Mouse (Mus musculus) lung, embryonic 15.5 days (tissue): ENCODE data around the gene Odc1. TPM values are rescaled to one million over a fixed set of nuclear protein-coding genes. Genes with fewer than 3 reads are reported as not detected.

Source experiments
- ATAC-seq: fragments of 200-750 bp; cut with Nextera tagmentation; 2 replicates; pipeline ENCODE4 v1.8.0; 2017; ENCODE audit warnings: moderate number of reproducible peaks, borderline replicate concordance; ENCODE audit not compliant: low FRiP score, low TSS enrichment; ENCODE audit errors: extremely low read depth
- H3K27ac ChIP-seq: fragments of 300-500 bp; sonication (generic); 2 replicates; pipeline ENCODE4 v1.5.1; 2015; ENCODE audit warnings: moderate library complexity, mild to moderate bottlenecking, inconsistent platforms
- H3K27me3 ChIP-seq: fragments of 300-500 bp; sonication (generic); 2 replicates; pipeline ENCODE4 v1.6.1; 2015; ENCODE audit warnings: inconsistent platforms
- H3K36me3 ChIP-seq: fragments of 300-500 bp; sonication (generic); 2 replicates; pipeline ENCODE4 v1.6.1; 2015; ENCODE audit warnings: inconsistent platforms
- H3K4me1 ChIP-seq: fragments of 300-500 bp; sonication (generic); 2 replicates; pipeline ENCODE4 v1.6.1; 2015; ENCODE audit warnings: inconsistent platforms
- H3K4me2 ChIP-seq: fragments of 300-500 bp; sonication (generic); 2 replicates; pipeline ENCODE4 v1.6.1; 2015; ENCODE audit warnings: inconsistent platforms, mild to moderate bottlenecking, moderate library complexity
- H3K4me3 ChIP-seq: fragments of 300-500 bp; sonication (generic); 2 replicates; pipeline ENCODE4 v1.5.1; 2015; ENCODE audit warnings: mild to moderate bottlenecking, inconsistent platforms
- H3K9ac ChIP-seq: fragments of 300-500 bp; sonication (generic); 2 replicates; pipeline ENCODE4 v1.6.1; 2015; ENCODE audit warnings: inconsistent platforms
- H3K9me3 ChIP-seq: fragments of 300-500 bp; sonication (generic); 2 replicates; pipeline ENCODE4 v1.6.1; 2016; ENCODE audit warnings: inconsistent platforms
- WGBS: fragments of 180-500 bp; shearing (Covaris S2); methylation state at CpG from one replicate; pipeline ENCODE4 v1.1.7; 2015; 5-methylcytosine and 5-hydroxymethylcytosine counted together
- polyA plus RNA-seq: library from polyadenylated mRNA; unstranded; fragments of >200 nt; fragmentation: Nextera tagmentation; extraction: Ambion mirVana; gene quantifications from 2 replicates; pipeline ENCODE4 v1.2.1, GENCODE M21; 2015

The Odc1 gene
- polyA plus RNA-seq, 1 experiment from 2014 or later = 192 TPM

DNA sequence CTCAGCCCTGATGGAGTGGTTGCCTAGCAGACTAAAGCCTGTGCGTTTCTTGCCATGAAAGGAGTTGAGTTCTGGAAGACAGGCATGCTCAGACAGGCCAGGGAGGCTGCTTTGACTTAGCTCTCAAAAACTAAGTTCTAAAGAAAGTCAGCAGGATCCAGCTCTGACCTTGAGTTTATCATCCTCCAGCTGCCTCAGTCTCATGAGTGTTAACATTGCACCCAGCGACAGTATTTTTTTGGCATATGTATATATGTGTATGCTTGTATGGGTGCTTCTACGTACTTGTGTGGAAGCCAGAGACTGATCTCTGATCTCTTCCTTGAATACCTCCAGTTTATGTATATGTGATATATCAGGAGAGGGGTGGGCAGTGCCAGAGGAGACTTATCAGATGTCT lies 7.8 kb downstream of the Odc1 start:
- H3K36me3 ChIP-seq = peaks cover 39% of the 10 kb centered on the region
- 0 out of 2 replicates have a peak, but pooled peaks cover 17% of the 10 kb centered on the region for H3K4me1 ChIP-seq
- no peak overlapping the region for H3K9ac ChIP-seq
- 64% methylated on average over 3 of the region's 3 CpGs for WGBS
- H3K4me3 ChIP-seq = no peak overlapping the region
- no peaks in the 10 kb centered on the region for H3K27me3 ChIP-seq
- no peak overlapping the region for H3K4me2 ChIP-seq
- no peak overlapping the region for H3K27ac ChIP-seq
- ATAC-seq = no peak
- H3K9me3 ChIP-seq = no peaks in the 10 kb centered on the region

DNA sequence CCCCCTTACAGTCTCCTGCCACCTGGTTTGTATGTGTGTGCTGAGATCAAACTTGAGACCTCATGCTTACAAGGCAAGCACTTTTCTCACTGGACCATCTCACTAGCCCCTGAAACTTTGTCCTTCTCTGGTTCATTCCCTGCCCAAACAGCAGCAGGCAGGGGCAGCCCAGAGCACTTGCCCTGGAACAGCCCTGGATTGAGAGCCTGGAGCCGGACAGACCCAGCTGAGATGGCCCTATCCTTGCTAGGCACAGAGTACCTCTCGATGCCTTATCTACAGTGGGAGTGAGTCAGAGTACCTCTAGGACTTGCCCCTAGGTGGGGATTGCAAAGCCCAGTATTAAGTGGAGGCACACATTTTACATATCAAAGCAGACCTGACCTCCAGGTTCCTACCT lies 8.4 kb downstream of the Odc1 start:
- ATAC-seq = no peak
- WGBS = 66% methylated on average over 2 of the region's 2 CpGs

DNA sequence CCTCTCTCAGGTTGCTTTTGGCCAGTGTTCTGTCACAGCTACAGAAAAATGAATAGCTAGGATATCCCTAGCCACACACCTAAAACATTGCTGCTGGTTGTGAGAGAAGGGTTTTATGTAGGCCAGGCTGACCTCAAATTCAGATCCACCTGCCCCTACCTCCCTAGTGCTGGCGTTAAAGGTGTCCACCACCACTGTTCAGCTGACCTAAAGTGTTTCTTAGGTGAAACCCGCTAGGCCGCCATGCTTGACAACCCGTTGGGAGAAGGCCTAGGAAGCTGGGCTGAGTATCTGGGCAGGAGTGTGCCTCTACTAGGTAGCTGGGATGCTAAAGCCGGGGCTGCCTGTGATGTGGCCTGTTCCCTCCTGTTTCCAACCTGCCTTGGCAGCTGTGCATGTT lies 9.0 kb downstream of the Odc1 start:
- ATAC-seq = no peak
- Histone ChIP-seq H3K9ac (no peak overlapping the region), H3K4me3 (no peak overlapping the region), H3K4me2 (no peak overlapping the region), H3K9me3 (no peaks in the 10 kb centered on the region), H3K4me1 (0 out of 2 replicates have a peak, but pooled peaks cover 17% of the 10 kb centered on the region), H3K27me3 (no peaks in the 10 kb centered on the region), H3K27ac (no peak overlapping the region), H3K36me3 (peaks cover 27% of the 10 kb centered on the region)
- WGBS = 62% methylated on average over 5 of the region's 5 CpGs

More for the DNA sequence above, 8.4 kb downstream of the Odc1 start:
- Histone ChIP-seq H3K27me3 (no peaks in the 10 kb centered on the region), H3K4me2 (no peak overlapping the region), H3K4me1 (0 out of 2 replicates have a peak, but pooled peaks cover 17% of the 10 kb centered on the region), H3K9me3 (no peaks in the 10 kb centered on the region), H3K4me3 (no peak overlapping the region), H3K36me3 (peaks cover 33% of the 10 kb centered on the region), H3K9ac (no peak overlapping the region), H3K27ac (no peak overlapping the region)

DNA sequence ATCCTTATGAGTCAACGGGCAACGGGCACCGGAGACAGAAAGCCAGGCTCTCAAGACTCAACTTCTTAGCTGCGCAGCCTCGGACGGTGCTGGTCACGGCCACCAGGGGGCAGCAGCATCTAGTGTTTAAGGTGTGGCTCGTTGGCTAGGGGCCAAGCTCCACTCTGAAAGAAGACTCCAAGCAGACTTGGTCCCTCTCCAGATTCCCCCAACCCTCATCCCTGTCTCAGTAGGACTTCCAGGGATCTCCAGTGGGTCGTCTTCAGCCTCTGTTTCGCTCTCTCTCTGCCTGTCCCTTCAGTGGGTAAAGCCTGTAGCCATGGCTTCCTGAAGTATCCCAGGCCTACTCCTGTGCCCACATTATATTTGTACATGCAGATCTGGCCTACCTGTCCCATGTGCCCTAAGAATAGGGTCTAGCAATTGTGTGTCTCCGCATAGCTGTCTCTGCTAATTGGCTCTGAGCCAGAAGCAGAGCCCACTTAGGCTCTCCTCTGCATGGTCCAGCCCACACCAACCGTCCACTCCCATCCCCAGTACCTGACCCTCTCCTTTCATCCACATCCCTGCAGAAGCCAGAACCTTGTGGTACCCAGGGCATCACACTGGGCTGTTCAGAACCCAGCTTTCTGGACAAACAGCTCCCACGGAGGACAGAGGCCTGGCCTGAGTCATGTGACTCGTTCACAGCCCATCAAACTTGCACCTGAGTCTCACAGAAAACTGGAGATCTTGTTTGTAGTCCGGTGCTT lies 9.8 kb downstream of the Odc1 start:
- H3K9me3 ChIP-seq = no peaks in the 10 kb centered on the region
- no peak overlapping the region for H3K4me3 ChIP-seq
- 0 out of 2 replicates have a peak, but pooled peaks cover 17% of the 10 kb centered on the region for H3K4me1 ChIP-seq
- H3K4me2 ChIP-seq = no peak overlapping the region
- peak; percentile 53 for ATAC-seq
- H3K27me3 ChIP-seq = no peaks in the 10 kb centered on the region
- 30% methylated on average over 15 of the region's 15 CpGs for WGBS
- no peak overlapping the region for H3K27ac ChIP-seq
- H3K36me3 ChIP-seq = peaks cover 19% of the 10 kb centered on the region
- H3K9ac ChIP-seq = no peak overlapping the region

DNA sequence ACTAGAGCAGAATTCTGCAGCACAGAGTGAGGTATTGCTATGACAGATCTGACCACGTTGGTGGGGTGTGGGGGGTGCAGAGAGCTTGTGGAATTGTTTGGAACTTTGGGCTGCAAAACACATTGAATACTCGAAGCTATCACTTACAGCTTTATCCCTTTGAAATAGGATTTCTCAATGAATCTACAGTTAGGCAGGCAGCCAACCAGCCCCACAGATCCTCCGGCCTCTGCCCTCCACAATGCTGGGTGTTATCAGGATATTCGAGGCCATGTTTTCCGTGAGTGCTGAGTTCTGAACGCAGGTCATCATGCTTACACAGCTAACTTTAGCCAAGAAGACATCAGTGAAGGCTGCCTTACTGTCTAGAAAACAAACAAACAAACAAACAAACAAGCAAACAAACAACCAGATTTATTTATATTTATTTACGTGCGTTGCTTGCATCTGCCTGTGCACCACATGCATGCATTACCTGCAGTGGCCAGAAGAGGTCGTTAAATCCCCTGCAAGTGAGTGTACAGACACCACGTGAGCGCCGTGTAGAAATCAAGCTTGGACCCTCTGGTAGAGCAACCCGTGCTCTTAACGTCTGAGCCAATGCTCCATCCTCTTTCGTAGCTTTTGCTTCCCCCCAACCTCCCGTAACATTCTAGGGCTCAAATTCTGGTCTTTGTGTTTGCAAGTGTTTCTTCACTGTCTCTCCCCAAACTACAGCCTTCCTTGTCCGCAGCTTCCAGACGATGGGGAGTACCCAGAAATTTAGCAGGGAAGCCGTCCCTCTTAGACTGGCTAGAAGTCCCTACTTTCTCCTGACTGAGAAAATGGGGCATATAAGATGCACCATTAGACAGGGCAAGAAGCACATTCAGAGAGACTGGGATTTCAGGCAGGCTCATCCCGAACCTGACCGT lies 12.1 kb downstream of the Odc1 start:
- no peak for ATAC-seq
- no peak overlapping the region for H3K27ac ChIP-seq
- no peaks in the 10 kb centered on the region for H3K9me3 ChIP-seq
- no peak overlapping the region for H3K9ac ChIP-seq
- H3K4me1 ChIP-seq = 0 out of 2 replicates have a peak, but pooled peaks cover 17% of the 10 kb centered on the region
- peaks cover 3% of the 10 kb centered on the region; the same call in 1 of the 2 replicates for H3K36me3 ChIP-seq
- WGBS = 28% methylated on average over 21 of the region's 21 CpGs
- H3K27me3 ChIP-seq = no peaks in the 10 kb centered on the region
- no peak overlapping the region for H3K4me2 ChIP-seq
- H3K4me3 ChIP-seq = no peak overlapping the region

DNA sequence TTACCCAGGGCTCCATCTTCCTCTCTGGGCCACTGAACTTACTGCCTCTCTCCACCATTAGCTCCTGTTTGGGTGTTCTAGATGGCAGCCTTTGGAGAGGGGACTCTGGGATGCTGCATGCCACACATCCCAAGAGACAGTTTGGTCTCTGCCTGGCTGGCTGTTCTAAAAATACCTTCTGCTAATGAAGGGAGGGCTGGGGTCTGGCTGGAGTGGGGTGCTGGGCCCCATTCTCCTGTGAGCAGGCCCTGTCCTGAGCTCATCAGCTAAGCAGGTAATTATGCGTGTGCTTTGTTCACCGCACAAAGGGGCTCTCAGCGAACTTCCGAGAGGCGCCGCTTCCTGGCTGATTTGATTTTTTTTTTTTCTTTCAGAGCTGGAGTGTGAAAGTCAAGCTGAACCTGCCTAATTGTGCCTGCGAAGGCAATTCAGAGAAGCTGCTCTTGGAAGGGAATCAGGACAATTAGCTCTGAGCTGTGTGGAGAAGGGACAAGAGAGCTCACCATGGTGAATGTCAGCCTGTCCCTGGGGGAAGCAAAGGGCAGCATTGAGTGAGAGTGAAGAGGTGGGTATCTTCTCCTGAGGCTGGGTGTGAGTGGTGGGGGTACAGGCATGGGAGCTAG lies 12.9 kb downstream of the Odc1 start:
- H3K4me1 ChIP-seq = 0 out of 2 replicates have a peak, but pooled peaks cover 17% of the 10 kb centered on the region
- H3K9me3 ChIP-seq = no peaks in the 10 kb centered on the region
- no peak overlapping the region for H3K27ac ChIP-seq
- H3K9ac ChIP-seq = no peak overlapping the region
- no peak for ATAC-seq
- no peaks in the 10 kb centered on the region for H3K36me3 ChIP-seq
- 45% methylated on average over 7 of the region's 7 CpGs for WGBS
- H3K4me2 ChIP-seq = no peak overlapping the region
- no peak overlapping the region for H3K4me3 ChIP-seq
- no peaks in the 10 kb centered on the region for H3K27me3 ChIP-seq

DNA sequence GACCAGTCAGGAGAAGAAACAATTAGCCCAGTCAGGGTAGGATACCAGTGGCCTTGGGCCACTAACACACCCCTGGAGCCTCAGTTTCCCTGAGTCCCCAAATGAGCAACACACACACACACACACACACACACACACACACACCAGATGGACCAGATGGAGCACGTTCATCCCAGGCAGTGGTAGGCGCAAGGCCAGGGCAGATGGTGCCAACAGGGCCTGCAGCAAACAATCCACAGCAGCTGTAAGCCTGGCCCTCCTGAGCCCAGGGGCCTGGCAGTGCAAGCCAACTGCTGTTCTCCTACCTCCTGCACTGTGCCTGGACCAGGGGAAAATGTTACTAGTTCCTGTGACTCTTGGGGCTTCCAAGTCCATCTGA lies 13.4 kb downstream of the Odc1 start:
- ATAC-seq = no peak
- no peak overlapping the region for H3K27ac ChIP-seq
- WGBS = 79% methylated on average over 2 of the region's 2 CpGs

DNA sequence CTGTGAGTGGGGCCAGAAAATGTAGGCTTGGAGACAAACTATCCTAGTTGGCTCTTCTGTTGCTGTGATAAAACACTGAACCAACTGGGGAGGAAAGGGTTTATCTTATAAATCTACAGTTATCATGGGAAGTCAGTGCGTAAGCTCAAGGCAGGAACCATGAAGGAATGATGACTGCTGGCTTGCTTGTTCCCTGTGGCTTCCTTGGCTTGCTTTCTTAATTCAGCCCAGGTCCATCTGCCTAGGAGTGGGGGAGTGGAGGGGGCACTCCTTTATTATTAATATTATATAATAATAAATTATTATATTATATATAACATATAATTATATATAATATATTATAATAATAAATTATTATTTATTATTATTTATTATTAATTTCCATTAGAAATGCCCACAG lies 17.8 kb downstream of the Odc1 start:
- Histone ChIP-seq H3K4me3 (no peak overlapping the region), H3K36me3 (no peaks in the 10 kb centered on the region), H3K4me2 (no peak overlapping the region), H3K27ac (no peak overlapping the region), H3K9me3 (no peaks in the 10 kb centered on the region), H3K27me3 (no peaks in the 10 kb centered on the region), H3K4me1 (no peaks in the 10 kb centered on the region), H3K9ac (no peak overlapping the region)
- no peak for ATAC-seq
- 60% methylated on average over 1 of the region's 1 CpGs for WGBS

More for the DNA sequence above, 13.4 kb downstream of the Odc1 start:
- H3K27me3 ChIP-seq = no peaks in the 10 kb centered on the region
- H3K36me3 ChIP-seq = no peaks in the 10 kb centered on the region
- no peaks in the 10 kb centered on the region for H3K9me3 ChIP-seq
- 0 out of 2 replicates have a peak, but pooled peaks cover 17% of the 10 kb centered on the region for H3K4me1 ChIP-seq
- H3K4me2 ChIP-seq = no peak overlapping the region
- no peak overlapping the region for H3K9ac ChIP-seq
- no peak overlapping the region for H3K4me3 ChIP-seq

DNA sequence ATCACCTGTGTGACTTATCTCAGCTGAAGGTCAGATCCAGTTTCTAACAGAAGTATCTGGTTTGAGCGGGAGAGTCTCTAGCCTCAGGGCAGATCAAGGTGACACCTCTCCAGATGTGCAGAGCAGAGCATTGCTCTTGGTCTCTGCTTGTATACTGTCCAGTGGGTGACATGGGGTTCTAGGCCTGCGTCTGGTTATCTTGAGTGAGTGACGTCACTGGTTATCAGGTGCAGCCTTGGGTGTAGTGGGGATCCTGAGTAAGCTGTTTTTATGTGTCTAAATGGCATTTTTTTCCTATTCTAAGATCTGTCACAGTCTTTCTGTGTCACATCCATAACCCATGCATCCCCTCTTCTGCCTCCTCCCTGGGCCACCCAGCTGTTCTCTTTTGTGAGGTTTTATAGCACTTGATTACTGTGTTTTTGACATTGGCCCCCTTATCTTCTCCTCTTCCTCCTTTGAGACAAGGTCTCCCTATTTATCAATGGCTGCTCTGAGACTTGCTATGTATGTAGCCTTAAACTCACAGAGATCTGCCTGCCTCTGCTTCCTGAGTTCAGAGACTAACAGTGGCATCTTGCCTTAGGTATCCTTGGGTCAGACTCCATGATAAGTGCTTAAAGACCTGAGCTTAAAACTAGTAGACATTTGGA lies 20.9 kb downstream of the Odc1 start:
- Histone ChIP-seq H3K27me3 (no peaks in the 10 kb centered on the region), H3K36me3 (no peaks in the 10 kb centered on the region), H3K9ac (no peak overlapping the region), H3K27ac (no peak overlapping the region), H3K4me2 (no peak overlapping the region), H3K4me3 (no peak overlapping the region), H3K9me3 (no peaks in the 10 kb centered on the region), H3K4me1 (no peaks in the 10 kb centered on the region)
- ATAC-seq = no peak
- 64% methylated on average over 3 of the region's 3 CpGs for WGBS

DNA sequence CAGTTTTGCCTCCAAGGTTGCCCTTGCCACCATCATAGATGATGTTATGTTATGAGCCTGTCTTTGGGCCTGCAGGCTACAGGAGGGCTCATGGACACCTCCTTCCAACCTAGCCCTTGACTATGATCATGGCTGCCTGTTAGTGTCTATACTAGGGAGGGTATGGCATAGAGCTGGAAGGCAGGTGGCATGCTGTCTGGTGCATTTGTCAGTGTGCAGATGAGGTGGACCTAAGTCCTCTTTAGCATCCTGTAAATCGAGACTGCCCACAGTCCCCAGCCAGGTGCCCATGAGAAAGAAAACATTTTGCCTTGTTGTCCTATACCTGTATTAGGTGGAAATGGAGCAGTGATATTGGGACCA lies 21.4 kb downstream of the Odc1 start:
- ATAC-seq = no peak
- no peaks in the 10 kb centered on the region for H3K4me1 ChIP-seq
- no peak overlapping the region for H3K4me2 ChIP-seq
- H3K9me3 ChIP-seq = no peaks in the 10 kb centered on the region
- no peaks in the 10 kb centered on the region for H3K36me3 ChIP-seq
- H3K27me3 ChIP-seq = no peaks in the 10 kb centered on the region
- no peak overlapping the region for H3K4me3 ChIP-seq
- WGBS = 88% methylated on average over 1 of the region's 1 CpGs
- H3K9ac ChIP-seq = no peak overlapping the region
- H3K27ac ChIP-seq = no peak overlapping the region

DNA sequence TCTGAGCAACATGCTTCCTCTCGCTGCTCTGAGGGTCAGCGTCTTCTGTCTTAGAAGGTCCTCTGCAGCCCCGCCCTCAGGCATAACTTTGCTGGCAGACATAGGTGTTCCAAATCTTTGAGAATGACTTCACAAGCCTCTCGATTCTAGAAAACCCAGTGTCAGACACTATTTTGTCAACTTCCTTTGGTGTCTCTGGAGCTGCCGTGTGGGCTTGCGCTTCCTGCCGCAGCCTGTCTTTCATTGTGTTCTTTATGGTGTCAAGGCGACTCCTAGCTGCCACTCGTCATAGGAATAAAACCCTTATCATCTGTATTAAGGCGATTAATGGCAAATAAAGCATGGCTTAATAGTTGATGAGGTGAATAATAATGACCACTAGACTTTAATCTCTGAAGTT lies 24.0 kb downstream of the Odc1 start:
- no peaks in the 10 kb centered on the region for H3K27me3 ChIP-seq
- H3K4me3 ChIP-seq = no peak overlapping the region
- H3K9me3 ChIP-seq = no peaks in the 10 kb centered on the region
- H3K4me2 ChIP-seq = no peak overlapping the region
- no peak overlapping the region for H3K9ac ChIP-seq
- H3K36me3 ChIP-seq = no peaks in the 10 kb centered on the region
- ATAC-seq = no peak
- H3K27ac ChIP-seq = no peak overlapping the region
- H3K4me1 ChIP-seq = no peaks in the 10 kb centered on the region
- 75% methylated on average over 10 of the region's 10 CpGs for WGBS
